Mouse (Mus musculus): ENCODE data around the gene Lrrc3c. TPM values are rescaled to one million over a fixed set of nuclear protein-coding genes. Genes with fewer than 3 reads are reported as not detected.

The Lrrc3c gene
- polyA plus RNA-seq, 1 experiment = not detected

GRCm38 (mm10) chr11:98582551-98583264, 15.4 kb upstream of the Lrrc3c start:
- no peak for TF ChIP-seq GATA1 (IDR thresholded peaks at IDR 0.05; ENCODE audit: low read length)

DNA sequence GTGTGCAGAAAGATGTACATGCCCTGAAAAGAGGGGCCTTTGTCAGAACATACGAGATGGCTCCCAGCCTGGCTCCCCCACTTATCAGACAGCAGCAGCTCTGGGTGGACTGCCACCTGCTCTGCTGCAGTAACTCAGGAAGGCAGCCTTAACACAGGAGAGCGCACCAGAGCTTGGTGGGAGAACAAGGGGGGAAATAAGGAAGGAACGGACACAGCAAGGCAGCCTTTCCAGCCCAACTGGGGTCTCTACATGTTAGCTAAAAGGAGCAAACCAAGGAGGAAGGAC, 14.9 kb upstream of the Lrrc3c start:
- TF ChIP-seq GATA1 (IDR thresholded peaks at IDR 0.05; ENCODE audit: low read length) = no peak

DNA sequence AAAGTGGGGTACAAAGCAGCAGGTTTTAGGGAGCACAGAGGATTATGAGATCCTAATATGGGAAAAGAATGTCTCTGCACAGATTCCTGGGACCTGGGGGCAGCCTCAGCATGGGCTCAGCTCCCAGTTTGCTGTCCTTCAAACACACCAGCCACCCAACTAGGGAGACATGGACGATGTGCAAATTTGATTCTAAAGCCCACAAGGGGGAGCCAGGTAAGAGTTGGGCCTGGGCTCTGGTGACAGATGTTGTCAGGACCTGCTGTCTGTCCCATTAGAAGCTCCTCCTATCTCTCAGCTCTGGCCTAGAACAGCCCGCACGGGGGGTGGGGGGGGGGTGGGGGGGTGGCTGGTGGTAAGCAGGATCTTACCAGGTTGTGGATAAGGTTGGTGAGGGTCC, 14.5 kb upstream of the Lrrc3c start:
- no peak for TF ChIP-seq GATA1 (IDR thresholded peaks at IDR 0.05; ENCODE audit: low read length)

DNA sequence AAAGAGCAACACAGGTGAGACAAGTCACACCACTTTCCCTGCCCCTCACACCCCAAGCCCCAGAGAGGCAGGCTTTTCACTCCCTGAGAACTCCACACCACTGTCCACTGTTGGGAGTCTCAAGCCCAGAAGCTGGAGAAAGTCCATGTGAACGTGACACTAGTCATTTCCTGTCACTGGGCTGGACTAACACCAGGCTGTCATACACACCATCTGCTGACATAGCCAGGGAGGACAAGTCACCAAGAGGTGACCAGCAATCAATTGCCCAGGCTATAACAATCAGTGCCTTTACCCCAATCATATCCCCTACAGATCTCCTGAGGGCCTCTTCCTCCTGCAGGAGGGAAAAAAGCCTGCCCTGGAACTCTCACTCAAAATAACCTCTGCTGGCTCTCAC, 13.9 kb upstream of the Lrrc3c start:
- TF ChIP-seq GATA1 (IDR thresholded peaks at IDR 0.05; ENCODE audit: low read length) = no peak

GRCm38 (mm10) chr11:98584629-98585177, 13.4 kb upstream of the Lrrc3c start:
- TF ChIP-seq GATA1 (IDR thresholded peaks at IDR 0.05; ENCODE audit: low read length) = no peak

GRCm38 (mm10) chr11:98586087-98586891, 11.8 kb upstream of the Lrrc3c start:
- no peak for TF ChIP-seq GATA1 (IDR thresholded peaks at IDR 0.05; ENCODE audit: low read length)

DNA sequence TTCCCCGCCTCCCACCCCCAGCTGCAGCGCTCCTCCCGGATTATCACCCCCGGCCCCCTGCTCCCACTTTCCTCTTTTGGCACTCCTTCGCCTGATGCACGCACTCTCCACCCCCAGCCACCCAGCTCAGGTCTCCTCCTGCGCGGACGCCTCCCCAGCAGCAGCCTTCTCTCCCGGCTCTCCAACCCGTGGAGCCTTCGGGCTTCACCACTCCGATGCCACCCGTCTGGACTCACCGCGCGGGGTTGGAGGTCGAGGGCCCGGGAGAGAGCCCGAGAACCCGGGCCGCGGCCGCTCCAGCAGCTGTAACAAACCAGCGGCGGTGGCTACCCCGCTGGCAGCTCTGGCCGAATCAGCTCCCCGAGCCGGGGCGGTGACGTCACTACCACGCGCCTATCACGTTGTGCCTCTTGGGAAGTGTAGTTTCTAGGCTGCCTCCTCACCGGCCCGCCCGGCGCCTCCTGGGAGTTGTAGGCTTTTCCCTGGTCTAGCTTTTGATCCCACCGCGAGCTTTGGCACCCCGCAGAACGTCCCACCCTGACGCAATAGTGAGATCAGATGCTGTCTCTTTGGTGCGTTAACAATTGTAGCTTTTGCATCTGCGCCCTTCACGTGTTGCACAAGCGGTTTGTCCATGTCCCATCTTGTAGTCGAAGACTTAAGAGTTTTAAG, 11.1 kb upstream of the Lrrc3c start, which contains the start of gene Ormdl3:
Gene Ormdl3 (minus strand): TSS at position 477 of the 672 bp plus-strand sequence.
- TF ChIP-seq GATA1 (IDR thresholded peaks at IDR 0.05; ENCODE audit: low read length) = no peak

DNA sequence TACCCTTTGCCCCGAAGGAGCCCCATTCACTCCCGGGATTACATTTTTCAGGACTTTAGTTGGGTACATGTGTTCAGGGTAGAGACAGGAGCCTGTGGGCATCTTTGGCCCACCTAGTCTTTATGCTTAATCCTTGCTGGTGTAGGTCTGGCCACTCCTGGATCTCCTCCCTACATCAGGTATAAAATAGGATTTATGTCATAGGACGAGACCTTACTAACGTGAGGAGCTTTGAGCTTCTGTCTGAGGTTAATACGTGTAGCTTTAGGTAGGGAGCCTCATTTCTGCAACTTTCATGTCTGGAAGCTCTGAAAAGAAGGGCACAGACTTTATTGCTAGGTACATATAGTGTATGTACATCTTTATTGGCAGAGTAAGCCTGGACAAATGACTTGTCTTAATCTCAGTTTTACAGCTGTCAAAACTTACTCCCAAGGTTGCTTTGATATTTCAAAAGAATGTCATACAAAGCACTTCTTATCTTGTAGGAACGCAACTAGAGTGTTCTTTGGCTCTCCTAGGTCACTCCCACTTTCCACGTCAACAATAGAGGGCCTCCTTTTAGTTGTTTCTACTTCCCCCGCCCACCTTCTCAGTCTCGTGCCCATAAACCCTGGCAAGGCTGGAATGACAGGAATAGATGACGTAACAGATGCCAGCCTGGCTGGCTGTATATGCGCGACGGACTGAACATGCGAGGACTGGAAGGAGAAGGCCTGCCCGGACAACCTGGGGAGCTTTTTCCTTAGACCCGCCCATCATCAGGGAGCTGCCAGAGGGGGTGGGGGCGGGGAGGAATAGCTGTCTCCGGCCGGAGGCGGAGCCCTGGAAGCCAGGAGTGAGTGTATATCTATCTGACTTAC, 10.2 kb upstream of the Lrrc3c start:
- no peak for TF ChIP-seq GATA1 (IDR thresholded peaks at IDR 0.05; ENCODE audit: low read length)

DNA sequence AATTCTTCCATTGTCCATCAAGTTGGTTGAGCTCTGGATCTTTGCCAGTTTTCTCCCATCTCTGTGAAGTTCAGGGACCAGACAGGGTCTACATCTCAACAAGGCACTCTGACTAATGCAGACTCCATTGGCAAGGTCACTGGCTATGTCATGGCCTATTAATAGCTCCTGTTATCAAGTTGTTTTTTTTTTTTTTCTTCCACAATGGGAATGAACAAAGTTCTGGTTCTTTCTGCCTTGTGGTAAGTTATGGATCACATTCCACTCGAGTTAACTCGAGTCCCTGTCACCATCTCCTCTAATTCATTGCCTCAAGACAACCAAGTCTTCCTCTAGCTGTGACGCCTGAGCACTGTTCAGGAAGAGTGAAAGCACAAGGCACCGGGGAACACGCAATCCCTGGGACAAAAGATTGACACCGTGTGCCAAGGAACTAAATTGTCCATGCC, 9.2 kb upstream of the Lrrc3c start:
- TF ChIP-seq GATA1 (IDR thresholded peaks at IDR 0.05; ENCODE audit: low read length) = no peak

DNA sequence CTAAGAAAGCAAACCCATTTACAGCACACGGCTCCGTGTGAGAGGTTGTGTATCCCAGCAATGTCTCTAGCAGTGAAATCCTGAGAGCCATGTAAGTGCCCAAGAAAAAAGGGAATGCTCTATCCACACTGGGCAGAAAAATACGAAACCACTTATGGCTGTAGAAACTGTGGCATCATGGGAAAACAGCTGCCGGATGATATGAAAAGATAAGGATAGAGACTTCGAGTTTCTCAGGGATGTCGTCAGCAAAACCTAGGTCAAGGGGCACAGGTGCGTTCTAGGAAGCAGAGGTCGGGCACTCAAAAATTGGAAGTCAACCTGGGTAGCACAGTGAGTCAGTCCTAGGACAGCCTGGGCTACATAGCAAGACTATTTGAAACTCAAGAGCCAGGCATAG, 8.8 kb upstream of the Lrrc3c start:
- TF ChIP-seq GATA1 (IDR thresholded peaks at IDR 0.05; ENCODE audit: low read length) = no peak

DNA sequence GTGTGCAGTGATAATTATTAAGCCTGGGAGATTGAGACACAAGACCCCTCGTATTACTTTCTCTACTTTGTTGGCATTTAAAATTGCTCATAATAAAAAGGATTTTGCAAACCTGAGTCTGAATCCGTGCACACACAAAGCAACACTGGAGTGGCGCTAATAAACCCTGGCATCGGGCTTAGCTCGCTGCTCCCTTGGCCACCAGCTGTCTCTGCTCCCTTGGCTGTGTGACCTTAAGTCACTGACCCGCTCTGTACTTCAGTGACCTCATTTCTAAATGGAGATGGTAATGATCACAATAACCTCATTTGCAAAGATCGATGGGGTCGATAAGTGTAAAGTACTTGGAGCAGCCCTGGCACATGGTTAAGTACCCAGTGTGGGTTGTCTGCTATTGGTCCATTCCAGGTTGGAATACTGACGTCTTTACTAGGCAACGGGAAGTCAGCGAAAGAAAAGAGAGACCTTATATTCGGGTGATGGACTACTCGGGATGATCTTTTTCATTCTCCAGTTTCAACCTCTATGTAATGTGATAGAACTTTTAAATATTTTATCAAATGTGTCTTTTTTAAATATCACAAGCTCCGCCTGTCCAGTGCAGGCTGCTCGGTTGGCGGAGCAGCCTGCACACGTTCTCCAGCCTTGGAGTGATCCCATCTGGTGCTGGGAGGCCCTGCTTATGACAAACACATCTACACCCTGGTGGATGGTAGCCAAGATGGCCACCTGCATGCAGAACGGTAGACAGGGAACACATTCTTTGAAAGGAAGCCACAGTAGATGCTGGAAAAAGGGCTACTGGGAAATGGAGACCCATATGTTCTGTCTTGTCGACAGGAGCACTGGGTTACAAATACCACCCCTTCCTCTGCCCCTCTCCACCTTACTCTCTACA, 7.3 kb upstream of the Lrrc3c start:
- no peak for TF ChIP-seq GATA1 (IDR thresholded peaks at IDR 0.05; ENCODE audit: low read length)

DNA sequence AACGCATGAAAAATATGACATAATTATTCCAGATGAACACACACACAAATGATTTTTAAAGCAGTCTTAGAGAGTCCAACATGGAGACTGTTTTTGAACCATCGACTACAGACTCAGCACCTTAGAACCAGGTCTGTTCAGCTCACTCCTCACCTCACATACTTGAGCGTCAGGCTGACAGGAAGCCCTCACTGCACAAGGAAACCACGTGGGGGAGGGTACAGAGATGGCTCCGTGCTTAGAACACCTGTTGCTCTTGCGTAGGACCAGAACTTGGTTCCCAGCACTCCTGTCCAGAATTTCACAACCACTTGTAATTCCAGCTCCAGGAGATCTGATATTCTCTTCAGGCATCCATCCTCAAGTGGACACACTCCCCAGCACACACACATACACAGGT, 3.1 kb upstream of the Lrrc3c start:
- TF ChIP-seq GATA1 (IDR thresholded peaks at IDR 0.05; ENCODE audit: low read length) = no peak

- TF ChIP-seq GATA1 (IDR thresholded peaks at IDR 0.05; ENCODE audit: low read length) = no peak
These were observed 2.6 kb upstream of the Lrrc3c start for GRCm38 (mm10) chr11:98595473-98595872.

DNA sequence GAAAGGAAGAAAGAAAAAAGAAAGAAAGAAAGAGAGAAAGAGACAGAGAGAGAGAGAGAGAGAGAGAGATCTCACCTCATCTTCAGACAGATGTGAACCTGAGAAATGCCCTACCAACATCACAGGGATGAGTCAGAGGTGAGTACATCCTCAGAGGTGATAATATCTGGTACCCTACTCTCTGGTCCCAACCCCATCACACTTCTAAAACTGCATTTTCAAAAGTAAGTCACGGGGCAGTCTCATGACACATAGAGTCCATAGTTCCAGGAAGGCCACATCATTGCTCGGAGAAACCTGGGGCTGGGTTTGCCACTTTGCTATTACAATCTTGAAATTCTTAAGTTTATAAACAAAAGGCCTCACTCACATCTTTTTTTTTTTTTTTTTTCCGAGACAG, 2.1 kb upstream of the Lrrc3c start:
- no peak for TF ChIP-seq GATA1 (IDR thresholded peaks at IDR 0.05; ENCODE audit: low read length)
